Mouse (Mus musculus) MEL (cell line): ENCODE results near the gene Serhl.

Experiments
- CHD1 ChIP-seq: IDR thresholded peaks from 2 replicates; pipeline ENCODE4 v1.6.1; 2012; ENCODE audit warnings: low read depth, mild to moderate bottlenecking, inconsistent platforms, low read length, improper control_type of control experiment
- CTCF ChIP-seq, 3 experiments: IDR thresholded peaks in 2 of 3; conservative IDR thresholded peaks in 1 of 3; 2 replicates each; pipeline ENCODE4 v1.5.1; 2011 to 2012; ENCODE audit warnings: low read length in 3 of 3, low read depth in 2 of 3, mild to moderate bottlenecking in 2 of 3, improper control_type of control experiment in 1 of 3, inconsistent platforms in 1 of 3, mixed read lengths in 1 of 3, moderate library complexity in 1 of 3; ENCODE audit not compliant: control insufficient read depth in 1 of 3, insufficient read depth in 1 of 3, poor library complexity in 1 of 3, severe bottlenecking in 1 of 3
- EP300 ChIP-seq, 2 experiments: IDR thresholded peaks; 2 replicates each; pipeline ENCODE4 v1.6.1; 2011; ENCODE audit warnings: improper control_type of control experiment in 2 of 2, low read length in 2 of 2, low read depth in 1 of 2, mild to moderate bottlenecking in 1 of 2
- GATA1 ChIP-seq: IDR thresholded peaks from 2 replicates; pipeline ENCODE4 v1.6.1; 2011; ENCODE audit warnings: low read depth, low read length, improper control_type of control experiment
- JUND ChIP-seq: IDR thresholded peaks from 2 replicates; pipeline ENCODE4 v1.6.1; 2011; ENCODE audit warnings: low read depth, mild to moderate bottlenecking, improper control_type of control experiment, low read length
- KAT2A ChIP-seq: conservative IDR thresholded peaks from 2 replicates; pipeline ENCODE4 v1.6.1; 2012; ENCODE audit warnings: low read depth, low read length, improper control_type of control experiment, inconsistent platforms
- MAFK ChIP-seq: IDR thresholded peaks from 2 replicates; pipeline ENCODE4 v1.6.1; 2011; ENCODE audit warnings: low read depth, mild to moderate bottlenecking, low read length, improper control_type of control experiment, borderline replicate concordance
- POLR2A ChIP-seq, 2 experiments: IDR thresholded peaks; 2 replicates each; pipeline ENCODE4 v1.6.1; 2011 to 2012; ENCODE audit warnings: low read length in 2 of 2, mild to moderate bottlenecking in 2 of 2, control low read depth in 1 of 2, improper control_type of control experiment in 1 of 2, low read depth in 1 of 2, moderate library complexity in 1 of 2; ENCODE audit not compliant: control insufficient read depth in 1 of 2, insufficient read depth in 1 of 2, poor library complexity in 1 of 2

DNA sequence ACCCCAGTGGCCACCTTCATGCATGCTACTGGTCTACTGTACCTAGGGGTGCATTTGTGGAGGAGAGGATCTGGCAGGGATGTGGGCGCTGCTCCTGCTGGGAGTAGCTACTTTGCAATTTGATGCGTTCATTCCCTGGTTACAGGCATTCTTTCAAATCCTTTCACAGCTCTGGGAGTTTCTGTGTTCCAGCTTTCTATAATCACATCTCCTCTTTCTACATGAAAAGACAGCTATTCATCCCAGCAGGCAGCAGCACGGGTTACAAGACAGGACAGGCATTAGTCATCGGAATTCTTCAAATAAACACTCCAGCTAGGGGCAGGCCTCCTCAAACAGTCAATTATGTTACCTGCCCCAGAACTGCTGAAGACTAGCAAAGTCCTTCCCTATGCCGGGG is 53.6 kb downstream of the Serhl start:
- TF ChIP-seq CHD1 (no peak), POLR2A (IDR thresholded peaks at IDR 0.05; ENCODE audit: control insufficient read depth in 1 of 2, insufficient read depth in 1 of 2, low read depth in 1 of 2, low read length in 2 of 2, poor library complexity in 1 of 2) (no peak), CTCF (IDR thresholded peaks at IDR 0.05 in 2 of 3, conservative IDR thresholded peaks at IDR 0.05 in 1 of 3; ENCODE audit: control insufficient read depth in 1 of 3, insufficient read depth in 1 of 3, low read depth in 2 of 3, low read length in 3 of 3, poor library complexity in 1 of 3, severe bottlenecking in 1 of 3) (no peak), GATA1 (no peak), JUND (no peak), MAFK (no peak), KAT2A (no peak), EP300 (IDR thresholded peaks at IDR 0.05; ENCODE audit: low read depth in 1 of 2, low read length in 2 of 2) (no peak)
